Mouse (Mus musculus): ENCODE data around the gene Slc6a4.
A peak's percentile ranks its signal among the peaks of the same experiment; 100 is the strongest.
"Not testable (repeated sequence)": the region's sequence is repeated elsewhere in the genome, so short reads cannot be mapped to it uniquely, and the experiment has no call there.

The Slc6a4 gene

GRCm38 (mm10) chr11:77018046-77018445 lies 19.6 kb downstream of the Slc6a4 start:
- no peak for DNase-seq (ENCODE audit: low spot score in 2 of 2)

DNA sequence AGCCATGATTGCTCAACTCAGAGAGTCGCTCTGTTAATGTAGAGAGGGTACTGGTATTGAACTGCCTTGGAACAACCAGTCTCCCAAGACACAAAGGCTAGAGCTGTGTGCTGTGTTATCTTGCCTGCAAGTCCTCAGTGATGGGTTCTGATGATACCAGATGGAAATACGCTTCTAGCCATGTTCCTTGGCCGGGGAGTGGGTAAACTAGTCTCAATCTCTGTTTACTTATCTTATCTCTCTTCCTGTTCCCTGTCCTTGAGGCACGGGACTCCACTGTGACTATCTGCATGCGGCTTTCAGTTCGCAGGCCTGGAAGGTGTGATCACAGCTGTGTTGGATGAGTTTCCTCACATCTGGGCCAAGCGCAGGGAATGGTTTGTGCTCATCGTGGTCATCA lies 21.1 kb downstream of the Slc6a4 start:
- no peak for DNase-seq (ENCODE audit: low spot score in 2 of 2)

- no peak for DNase-seq (ENCODE audit: low spot score in 2 of 2)
Measured at GRCm38 (mm10) chr11:77021749-77022396, 23.5 kb downstream of the Slc6a4 start.

- DNase-seq (ENCODE audit: low spot score in 2 of 2), result no peak
Measured at GRCm38 (mm10) chr11:77026559-77026958, 28.2 kb downstream of the Slc6a4 start.

DNA sequence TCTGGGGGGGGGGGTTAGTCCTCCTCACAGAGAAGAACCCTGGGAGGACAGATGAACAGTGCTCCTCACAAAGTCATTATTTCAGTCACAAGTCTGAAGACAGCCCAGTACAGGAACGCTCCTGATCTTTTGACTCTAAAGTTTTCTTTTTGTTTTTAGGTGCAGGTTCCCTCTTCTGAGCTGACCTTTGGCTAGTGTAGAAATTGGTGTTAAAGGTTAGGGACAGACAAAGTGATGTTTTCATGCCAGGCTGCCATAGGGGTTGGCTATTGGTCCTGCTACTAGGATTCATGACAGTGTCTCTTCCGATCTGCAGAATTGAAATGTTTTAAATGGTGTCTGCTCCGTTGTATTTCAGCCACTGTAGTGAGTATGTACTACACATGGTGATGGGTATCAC lies 29.8 kb downstream of the Slc6a4 start:
- DNase-seq (ENCODE audit: low spot score in 2 of 2), result no peak

- no peak for DNase-seq (ENCODE audit: low spot score in 2 of 2)
Measured at GRCm38 (mm10) chr11:77031151-77031934, 32.9 kb downstream of the Slc6a4 start.

- no peak for DNase-seq (ENCODE audit: low spot score in 2 of 2)
Measured at GRCm38 (mm10) chr11:77041891-77042290, 43.5 kb downstream of the Slc6a4 start.

DNA sequence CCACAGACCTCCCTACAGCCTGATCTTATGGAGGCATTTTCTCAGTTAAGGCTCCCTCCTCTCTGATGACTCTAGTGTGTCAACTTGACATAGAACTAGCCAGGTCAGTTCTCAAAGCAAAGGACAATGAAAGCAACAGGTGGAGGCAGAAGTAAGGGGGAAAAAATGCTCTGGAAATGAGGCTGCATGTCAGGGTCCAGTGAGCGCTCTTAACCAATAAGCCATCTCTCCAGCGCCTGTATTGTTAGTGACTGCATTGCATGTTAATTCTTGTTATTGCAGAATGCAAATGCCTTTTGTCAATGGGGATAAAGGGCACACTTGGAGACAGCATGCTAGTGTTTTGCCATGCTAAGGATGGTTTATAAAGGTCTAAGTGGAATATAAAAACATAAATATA lies 44.4 kb downstream of the Slc6a4 start:
- DNase-seq (ENCODE audit: low spot score in 2 of 2), result no peak

GRCm38 (mm10) chr11:77061951-77062350 lies 63.5 kb downstream of the Slc6a4 start:
- DNase-seq (ENCODE audit: low spot score in 2 of 2), result no peak

DNA sequence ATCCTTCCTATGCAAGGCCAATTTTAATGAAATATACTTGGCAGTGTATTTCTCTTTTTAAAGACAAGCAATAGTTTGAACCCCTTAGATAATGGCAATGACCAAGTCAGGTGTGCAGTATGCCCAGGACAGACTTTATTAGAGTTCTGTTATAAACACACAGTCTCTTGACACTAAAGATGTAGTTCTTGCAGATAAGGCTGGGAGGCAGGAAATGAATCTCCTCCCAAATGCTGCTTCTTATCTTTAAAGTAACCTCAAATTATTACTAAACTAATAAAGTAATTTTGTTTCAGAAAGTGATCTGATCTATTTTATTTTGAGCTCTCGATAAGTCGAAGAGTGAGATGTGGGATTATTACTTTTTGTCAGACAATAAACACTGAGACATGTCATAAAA lies 65.0 kb downstream of the Slc6a4 start:
- no peak for DNase-seq (ENCODE audit: low spot score in 2 of 2)

DNA sequence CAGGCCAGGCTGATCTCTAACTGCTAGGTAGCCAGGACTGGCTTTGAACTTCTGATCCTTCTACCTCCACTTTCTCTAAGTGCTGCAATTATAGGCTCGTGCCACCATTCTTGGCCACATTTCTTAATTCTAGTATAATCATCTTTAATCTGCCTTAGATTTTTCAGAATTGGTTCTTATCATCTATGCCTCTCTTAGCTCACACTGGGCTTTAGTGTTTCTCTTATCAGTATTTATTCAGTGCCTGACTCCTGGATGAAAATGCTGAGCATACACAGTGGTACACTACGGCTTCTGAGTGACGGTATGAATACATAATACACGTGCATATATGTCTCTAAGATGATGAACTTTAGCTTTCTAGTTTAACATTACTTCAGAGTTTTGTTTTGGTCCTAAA lies 70.4 kb downstream of the Slc6a4 start:
- DNase-seq (ENCODE audit: low spot score in 2 of 2), result no peak

GRCm38 (mm10) chr11:77070721-77071120 lies 72.3 kb downstream of the Slc6a4 start:
- peak in 1 of 2 experiments; percentile 18 for DNase-seq (ENCODE audit: low spot score in 2 of 2)

DNA sequence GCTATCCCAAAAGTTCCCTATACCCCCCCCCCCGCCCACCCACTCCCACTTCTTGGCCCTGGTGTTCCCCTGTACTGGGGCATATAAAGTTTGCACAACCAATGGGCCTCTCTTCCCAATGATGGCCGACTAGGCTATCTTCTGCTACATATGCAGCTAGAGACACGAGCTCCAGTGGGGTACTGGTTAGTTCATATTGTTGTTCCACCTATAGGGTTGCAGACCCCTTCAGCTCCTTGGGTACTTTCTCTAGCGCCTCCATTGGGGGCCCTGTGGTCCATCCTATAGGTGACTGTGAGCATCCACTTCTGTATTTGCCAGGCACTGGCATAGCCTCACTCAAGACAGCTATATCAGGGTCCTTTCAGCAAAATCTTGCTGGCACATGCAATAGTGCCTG lies 78.9 kb downstream of the Slc6a4 start:
- not testable (repeated sequence) for DNase-seq (ENCODE audit: low spot score in 2 of 2)

DNA sequence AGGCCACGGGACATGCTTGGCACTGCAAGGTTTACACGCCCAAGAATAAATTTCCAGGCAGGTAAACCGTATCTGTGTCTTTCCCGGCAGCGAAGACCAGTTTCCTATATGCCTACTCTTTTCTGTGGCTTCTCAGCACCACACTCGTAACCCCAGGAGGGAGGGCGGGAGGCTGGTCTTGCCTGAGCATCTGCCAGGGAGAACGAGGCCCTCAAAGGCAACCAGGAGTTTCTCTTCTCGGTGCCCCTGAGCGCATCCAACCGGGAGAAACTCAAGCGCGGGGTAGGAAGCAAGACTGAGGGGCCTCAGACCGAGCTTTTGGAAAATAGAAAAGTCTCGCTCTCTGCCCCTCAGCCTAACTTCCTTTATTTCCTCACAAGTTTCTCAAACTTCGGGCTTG lies 79.4 kb downstream of the Slc6a4 start:
- peak; percentile 10 to 11 for DNase-seq (ENCODE audit: low spot score in 2 of 2)

DNA sequence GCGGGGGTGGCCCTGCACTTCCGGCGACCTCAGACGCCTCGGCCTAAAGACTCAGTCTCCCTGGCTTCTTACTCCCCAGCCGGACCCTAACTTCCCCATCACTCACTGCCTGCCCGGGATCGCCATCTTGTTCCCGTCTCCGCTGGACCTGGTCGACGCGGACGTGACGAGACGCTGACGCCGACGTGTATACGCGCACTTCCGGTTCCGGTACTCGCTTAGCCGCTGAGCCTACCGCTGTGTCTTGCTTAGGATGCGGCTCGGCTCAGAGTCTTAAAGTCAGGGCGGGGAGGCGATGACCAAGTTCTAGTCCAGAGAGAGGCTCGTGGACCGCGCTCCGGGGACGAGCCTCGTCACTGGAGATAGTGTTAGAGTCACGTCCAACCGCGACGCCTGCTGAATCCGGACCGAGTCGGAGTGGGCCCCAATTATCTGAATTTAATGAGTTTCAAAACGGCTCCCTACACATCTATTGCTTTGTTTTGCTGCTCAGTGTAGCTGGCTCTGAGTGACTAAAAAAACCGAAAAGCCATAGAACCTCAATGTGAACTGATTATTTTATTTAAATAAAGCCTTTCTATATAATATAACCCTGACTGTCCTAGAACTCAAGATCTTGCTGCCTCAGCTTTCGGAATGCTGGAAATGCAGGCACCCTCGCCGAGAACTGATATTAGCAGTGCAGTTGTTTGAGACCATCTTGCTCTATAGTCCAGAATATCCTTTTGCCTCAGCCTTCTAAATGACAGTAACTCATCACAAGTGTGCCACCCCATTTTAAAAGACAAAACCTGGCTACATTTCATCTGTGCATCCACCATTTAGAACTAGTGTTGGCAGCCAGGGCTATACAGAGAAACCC lies 80.1 kb downstream of the Slc6a4 start, which contains the start of gene Nsrp1:
TSS of gene Nsrp1 (minus strand) at position 163 of the 862 bp plus-strand sequence.
- peak; percentile 89 for DNase-seq (ENCODE audit: low spot score in 2 of 2)

GRCm38 (mm10) chr11:77079361-77079760 lies 81.0 kb downstream of the Slc6a4 start:
- no peak for DNase-seq (ENCODE audit: low spot score in 2 of 2)

Data from natural killer cell, adult 2 months (primary cell).